Mouse (Mus musculus): ENCODE results near the gene Ap3b2. TPM values are rescaled to one million over a fixed set of nuclear protein-coding genes. Genes with fewer than 3 reads are reported as not detected.

Gene Ap3b2
- polyA plus RNA-seq (2017; shearing (Covaris generic)) = under 1 TPM in 1 of 2 experiments, not detected in 1; 0.37 TPM

DNA sequence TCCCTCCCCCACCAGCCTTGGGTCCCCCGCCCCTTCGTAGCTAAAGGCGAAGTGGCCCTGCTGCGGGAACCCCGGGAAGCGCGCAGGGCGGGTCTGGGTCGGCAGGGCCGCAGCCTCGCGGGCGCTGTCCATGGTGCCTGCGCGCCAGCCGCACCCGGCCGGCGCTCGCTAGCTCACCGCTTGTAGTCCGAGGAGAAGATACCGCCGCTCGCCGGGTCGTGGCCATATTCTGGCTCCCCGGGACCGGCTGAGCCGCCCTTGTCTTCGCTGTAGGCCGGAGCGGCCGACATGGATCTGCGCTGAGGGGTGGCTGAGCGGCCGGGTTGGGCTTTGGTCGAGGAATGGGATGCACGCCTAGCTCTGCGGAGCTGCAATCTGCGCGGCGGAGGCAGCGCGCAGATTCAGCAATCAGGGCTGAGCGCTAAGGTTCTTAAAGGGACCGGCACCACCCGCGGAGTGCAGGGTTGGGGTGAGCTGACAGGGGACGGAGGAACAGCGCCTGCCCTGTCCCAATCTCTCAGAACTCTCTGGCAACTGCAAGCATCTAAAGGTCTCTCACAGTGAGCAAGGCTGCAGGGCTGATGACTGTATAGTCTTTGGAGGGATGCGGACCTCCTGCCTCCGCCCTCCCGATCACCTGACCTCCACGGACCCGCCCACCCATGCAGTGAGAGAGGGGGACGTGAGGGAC, at the start of gene Ap3b2:
Gene Ap3b2, minus strand, starts transcription at position 595 of the 691 bp plus-strand sequence.

DNA sequence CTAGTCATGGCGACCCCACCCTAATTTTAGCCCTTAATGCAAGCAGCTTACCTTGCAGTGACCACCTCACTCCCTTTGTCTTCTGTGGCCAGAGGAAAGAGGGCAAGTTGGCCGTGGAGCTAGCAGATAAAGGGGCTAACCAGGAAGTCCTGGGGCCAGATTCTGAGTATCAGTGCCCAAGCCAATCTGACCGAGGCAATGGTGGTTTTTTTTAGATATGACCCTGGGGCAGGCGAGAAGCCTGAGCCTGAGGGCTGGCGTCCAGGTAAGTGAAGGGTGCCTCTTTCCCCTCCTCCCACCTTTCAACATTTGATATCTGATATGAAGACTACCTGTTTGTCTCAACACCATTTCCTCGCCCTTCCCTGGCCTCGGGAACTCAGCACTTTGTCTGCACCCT, 4.5 kb upstream of the Ap3b2 start, which contains the start of gene BC048679:
Gene BC048679, minus strand, starts transcription at position 101 of the 400 bp plus-strand sequence.

GRCm38 (mm10) chr7:81455155-81455651, 38.5 kb downstream of the Ap3b2 start, which contains the start of gene Cpeb1:
Cpeb1 (minus strand) TSS chr7:81455465.

Other genes starting within 250 kb of the Ap3b2 start
- gene Rps17, start 148.7 kb downstream of the Ap3b2 start, polyA plus RNA-seq (2017; shearing (Covaris generic)) = 100 to 1,000 TPM; 546 to 588 TPM
- gene Cpeb1, start 38.5 kb downstream of the Ap3b2 start, polyA plus RNA-seq (2017; shearing (Covaris generic)) = 1 to 10 TPM in 1 of 2 experiments, not detected in 1; 2.7 TPM
- not detected for gene BC048679, start 4.4 kb upstream of the Ap3b2 start, polyA plus RNA-seq (2017; shearing (Covaris generic))
- gene Fsd2, start 73.0 kb upstream of the Ap3b2 start, polyA plus RNA-seq (2017; shearing (Covaris generic)) = 1 to 10 TPM; 3.6 to 4.5 TPM
- gene Whamm, start 77.3 kb upstream of the Ap3b2 start, polyA plus RNA-seq (2017; shearing (Covaris generic)) = 10 to 100 TPM; 39.4 to 42.3 TPM
- gene Homer2, start 213.6 kb upstream of the Ap3b2 start, polyA plus RNA-seq (2017; shearing (Covaris generic)) = 1 to 10 TPM; 2.4 to 3.6 TPM